Mouse (Mus musculus) naive thymus-derived CD4-positive, alpha-beta T cell, adult 5 months (primary cell): ENCODE measurements around the gene Spr. TPM values are rescaled to one million over a fixed set of nuclear protein-coding genes. Genes with fewer than 3 reads are reported as not detected.

Source experiments
- polyA plus RNA-seq: library from polyadenylated mRNA; unstranded; fragments of 100-300 nt; shearing (Covaris generic); gene quantifications from one replicate; pipeline ENCODE4 v1.2.1, GENCODE M21; 2017

Gene Spr
- polyA plus RNA-seq = 48.0 TPM

DNA sequence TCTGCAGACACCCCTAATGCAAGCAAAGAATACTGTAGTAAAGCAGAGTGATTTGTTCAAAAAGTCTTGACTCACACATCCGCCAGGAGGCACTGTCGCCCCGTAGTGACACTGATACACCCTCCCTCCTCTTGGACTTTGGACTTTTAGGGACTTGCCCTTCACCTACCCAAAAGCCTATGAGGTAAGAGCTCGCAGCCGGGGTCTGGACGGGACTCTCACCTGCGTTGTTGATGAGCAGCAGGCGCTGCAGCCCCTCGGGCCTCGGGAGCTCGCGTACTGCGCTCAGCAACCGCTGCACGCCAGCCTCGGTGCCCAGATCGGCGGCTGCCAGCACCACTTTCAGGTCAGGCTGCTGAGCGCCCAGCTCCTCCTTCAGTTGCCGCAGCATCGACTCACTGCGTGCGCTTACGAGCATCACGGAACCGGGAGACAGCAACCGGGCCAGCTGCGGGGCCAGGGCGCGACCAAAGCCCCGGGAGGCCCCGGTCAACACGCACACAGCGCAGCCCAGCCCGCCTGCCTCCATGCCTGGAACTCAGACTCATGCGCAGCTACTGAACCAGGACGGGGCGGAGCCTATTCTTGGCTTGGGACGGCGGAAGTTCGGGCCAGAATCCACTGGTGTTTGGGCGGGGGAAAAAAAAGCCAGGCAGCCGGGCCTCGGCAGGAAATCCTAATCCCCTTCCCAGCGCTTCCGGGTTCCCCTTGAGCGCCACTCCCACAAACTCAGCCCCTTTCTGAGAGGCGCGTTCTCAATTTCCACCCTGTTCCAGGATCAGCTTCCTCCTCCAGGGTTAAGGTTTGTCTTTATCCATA lies at the start of gene Spr:
Gene Spr (minus strand): TSS at position 550 of the 819 bp plus-strand sequence.

Other genes starting within 250 kb of the Spr start
- gene Exoc6b, start 68.3 kb downstream of the Spr start, polyA plus RNA-seq = 35.4 TPM
- not detected for gene Emx1, start 49.7 kb upstream of the Spr start, polyA plus RNA-seq
- gene Sfxn5, start 195.7 kb upstream of the Spr start, polyA plus RNA-seq = 1.5 TPM
- 0.58 TPM for gene Rab11fip5, start 236.9 kb upstream of the Spr start, polyA plus RNA-seq